Mouse (Mus musculus) kidney, adult 2 months (tissue): ENCODE measurements around the gene Il22ra1. TPM values are rescaled to one million over a fixed set of nuclear protein-coding genes. Genes with fewer than 3 reads are reported as not detected.

ENCODE experiments used
- DNase-seq: peaks from one replicate; pipeline ENCODE4 v3.0.0; 2021
- H3K27ac ChIP-seq: fragments of 200-500 bp; 2 replicates; pipeline ENCODE4 v1.5.1; 2012; ENCODE audit warnings: low read depth, low read length, control low read depth, inconsistent platforms; ENCODE audit not compliant: insufficient read depth
- H3K27me3 ChIP-seq: fragments of 200-500 bp; replicated peaks from 2 replicates; pipeline ENCODE4 v1.6.1; 2012; ENCODE audit warnings: mild to moderate bottlenecking, moderate library complexity, low read length, inconsistent platforms; ENCODE audit not compliant: control insufficient read depth, insufficient read depth
- H3K36me3 ChIP-seq: fragments of 200-500 bp; 2 replicates; pipeline ENCODE4 v1.6.1; 2012; ENCODE audit warnings: mild to moderate bottlenecking, moderate library complexity, low read length, inconsistent platforms; ENCODE audit not compliant: control insufficient read depth, insufficient read depth
- H3K4me1 ChIP-seq: fragments of 200-500 bp; 2 replicates; pipeline ENCODE4 v1.6.1; 2011; ENCODE audit warnings: low read length; ENCODE audit not compliant: control insufficient read depth, insufficient read depth
- H3K4me3 ChIP-seq: fragments of 200-500 bp; 2 replicates; pipeline ENCODE4 v1.5.1; 2011; ENCODE audit warnings: mild to moderate bottlenecking, low read depth, low read length, control low read depth; ENCODE audit not compliant: insufficient read depth
- CTCF ChIP-seq: fragments of 200-500 bp; conservative IDR thresholded peaks from 2 replicates; pipeline ENCODE4 v1.5.1; 2011; ENCODE audit warnings: low read depth, mild to moderate bottlenecking, control low read depth, low read length, moderate library complexity, mixed read lengths; ENCODE audit not compliant: insufficient read depth, insufficient read length
- POLR2A ChIP-seq: fragments of 200-500 bp; IDR thresholded peaks from one replicate; pipeline ENCODE4 v1.6.1; 2011; ENCODE audit warnings: low read depth, low read length, control low read depth
- WGBS: fragments of 180-500 bp; shearing (Covaris S2); methylation state at CpG from one replicate; pipeline ENCODE4 v1.1.7; 2018; 5-methylcytosine and 5-hydroxymethylcytosine counted together
- polyA plus RNA-seq: library from polyadenylated mRNA; depleted of rRNA; stranded (reverse); fragments of >200 nt; gene quantifications from 2 replicates; pipeline ENCODE4 v1.2.3, GENCODE M21; 2012

Gene Il22ra1
- polyA plus RNA-seq, 1 experiment, result 3.0 TPM

DNA sequence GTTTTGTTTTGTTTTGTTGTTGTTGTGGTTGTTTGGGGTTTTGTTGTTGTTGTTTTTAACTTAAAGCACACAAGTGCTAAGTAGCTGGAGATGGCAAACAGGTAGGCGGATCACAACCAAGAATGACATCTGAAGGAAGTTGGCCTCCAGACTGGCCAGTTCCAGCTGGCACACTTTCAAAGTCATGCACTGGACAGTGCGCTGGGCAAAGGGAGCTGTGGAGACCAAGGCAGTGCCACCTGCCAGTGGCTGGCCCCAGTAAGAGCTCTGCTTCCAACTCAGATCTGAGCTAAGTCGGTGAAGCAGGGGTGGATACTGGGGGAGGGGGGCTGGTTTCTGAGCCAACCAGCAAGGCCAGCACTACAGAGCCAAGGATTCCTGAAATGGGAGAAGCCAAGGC is 39.0 kb downstream of the Il22ra1 start:
- H3K27me3 ChIP-seq, result no peaks in the 10 kb centered on the region
- DNase-seq, result peak; percentile 84
- no peaks in the 10 kb centered on the region for H3K36me3 ChIP-seq
- 29% methylated on average over 3 of the region's 3 CpGs for WGBS
- TF ChIP-seq POLR2A (no peak), CTCF (no peak)
- H3K4me3 ChIP-seq, result no peak overlapping the region
- H3K4me1 ChIP-seq, result peaks cover under 1% of the 10 kb centered on the region; the same call in 1 of the 2 replicates
- H3K27ac ChIP-seq, result no peak overlapping the region

DNA sequence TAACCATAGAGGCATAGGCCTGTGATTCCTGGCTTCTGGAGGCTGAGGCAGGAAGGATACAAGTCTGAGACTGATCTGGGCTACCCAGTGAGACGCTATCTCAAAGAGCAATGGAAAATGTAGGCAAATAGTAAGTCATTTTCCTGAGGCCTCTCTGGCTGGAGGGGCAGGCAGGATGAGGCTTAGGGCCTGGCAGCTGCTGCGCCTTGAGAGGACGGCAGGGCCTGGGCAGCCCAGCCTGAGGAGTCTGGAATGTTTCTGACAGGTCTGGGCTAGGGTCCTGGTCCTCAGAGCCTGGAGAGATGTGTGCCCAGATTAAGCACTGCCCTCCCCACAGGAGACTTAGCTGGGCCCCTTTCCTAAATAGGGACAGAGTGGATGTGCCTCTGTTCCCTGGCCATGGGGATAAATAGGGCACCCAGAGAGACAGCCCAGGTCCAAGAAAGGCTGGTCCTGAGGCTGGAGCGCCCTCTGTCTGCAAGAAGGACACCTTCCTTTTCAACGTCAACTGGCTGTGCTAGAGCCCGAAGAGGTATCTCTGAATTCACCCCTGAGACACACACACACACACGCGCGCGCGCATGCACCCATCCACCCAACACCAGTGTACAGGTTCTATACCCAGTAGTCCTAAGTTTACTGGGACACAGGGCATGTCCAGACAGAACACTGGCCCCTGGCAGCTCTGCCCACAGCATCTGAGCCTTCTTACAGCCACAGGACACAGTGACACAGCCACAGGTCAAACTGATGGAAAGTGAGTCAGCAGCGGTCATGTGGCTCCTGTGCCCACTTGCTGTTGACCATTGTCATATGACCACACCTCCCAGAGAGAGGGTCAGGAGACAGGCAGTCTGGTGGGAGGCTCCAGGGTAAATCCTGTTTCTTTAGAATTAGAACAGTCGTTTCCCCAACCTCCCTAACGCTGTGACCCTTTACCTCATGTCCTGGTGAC is 40.9 kb downstream of the Il22ra1 start:
- H3K27me3 ChIP-seq, result no peaks in the 10 kb centered on the region
- H3K36me3 ChIP-seq, result no peaks in the 10 kb centered on the region
- peak; percentile 81 for TF ChIP-seq CTCF
- no peak for TF ChIP-seq POLR2A
- no peaks in the 10 kb centered on the region for H3K4me1 ChIP-seq
- H3K27ac ChIP-seq, result no peak overlapping the region
- H3K4me3 ChIP-seq, result no peak overlapping the region
- DNase-seq, result peak; percentile 55
- 67% methylated on average over 14 of the region's 14 CpGs for WGBS

DNA sequence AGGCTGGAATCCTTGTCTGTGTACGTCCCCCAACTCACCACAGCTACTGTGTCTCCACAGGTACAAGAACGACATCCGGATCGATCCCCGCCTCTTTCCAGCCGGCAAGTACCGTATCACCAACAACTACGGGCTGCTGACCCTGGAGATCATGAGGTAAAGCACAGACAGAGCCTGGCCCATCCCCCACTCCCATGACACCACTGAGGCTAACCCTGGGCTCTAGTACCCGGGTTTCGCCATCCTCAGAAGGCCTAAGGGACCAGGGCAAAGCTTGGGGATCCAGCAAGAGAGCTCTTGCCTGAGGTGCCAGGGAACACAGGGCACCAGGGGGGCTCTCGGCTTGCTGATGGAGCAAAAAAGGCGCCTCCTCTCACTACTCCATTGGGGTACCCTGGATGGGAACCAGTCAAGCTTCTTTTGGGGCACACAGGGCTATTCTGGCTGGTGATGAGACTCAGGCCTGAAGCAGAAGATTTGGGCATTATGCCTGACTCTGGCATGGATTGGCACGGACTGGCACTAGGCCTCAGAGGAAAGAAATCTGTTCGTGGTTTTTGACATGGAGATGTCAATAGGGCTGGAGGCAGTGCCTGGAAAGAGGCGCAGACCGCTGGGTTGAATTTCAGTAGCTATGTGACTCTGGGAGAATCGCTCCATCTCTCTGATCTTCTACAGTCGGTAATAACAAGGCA is 42.8 kb downstream of the Il22ra1 start:
- Histone ChIP-seq H3K4me3 (no peak overlapping the region), H3K36me3 (no peaks in the 10 kb centered on the region), H3K27me3 (no peaks in the 10 kb centered on the region), H3K4me1 (no peaks in the 10 kb centered on the region), H3K27ac (no peak overlapping the region)
- DNase-seq, result no peak
- WGBS, result 89% methylated on average over 18 of the region's 18 CpGs
- TF ChIP-seq POLR2A (no peak), CTCF (no peak)

DNA sequence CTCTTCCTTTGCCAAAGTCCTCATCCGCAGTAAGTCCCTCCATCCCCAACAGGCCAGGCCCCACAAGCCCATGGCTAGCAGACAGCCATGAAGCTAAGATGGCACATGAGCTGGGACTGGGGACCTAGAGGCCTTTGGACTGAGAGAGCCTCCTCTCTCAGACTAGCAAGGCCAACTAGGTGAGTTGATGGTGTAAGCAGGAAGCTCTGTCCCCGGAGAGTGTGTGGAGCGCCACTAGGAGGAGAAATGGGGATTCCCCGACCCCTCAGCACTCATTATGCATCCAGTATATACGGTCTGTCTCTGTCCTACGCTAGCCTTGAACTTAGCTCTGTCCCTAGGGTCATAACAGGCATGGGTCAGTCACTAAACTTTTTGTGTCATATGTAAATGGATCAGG is 43.6 kb downstream of the Il22ra1 start:
- H3K4me3 ChIP-seq, result no peak overlapping the region
- H3K4me1 ChIP-seq, result no peaks in the 10 kb centered on the region
- 82% methylated on average over 6 of the region's 6 CpGs for WGBS
- DNase-seq, result no peak
- TF ChIP-seq POLR2A, result no peak
- no peak for TF ChIP-seq CTCF
- H3K36me3 ChIP-seq, result no peaks in the 10 kb centered on the region
- H3K27me3 ChIP-seq, result no peaks in the 10 kb centered on the region
- H3K27ac ChIP-seq, result no peak overlapping the region

DNA sequence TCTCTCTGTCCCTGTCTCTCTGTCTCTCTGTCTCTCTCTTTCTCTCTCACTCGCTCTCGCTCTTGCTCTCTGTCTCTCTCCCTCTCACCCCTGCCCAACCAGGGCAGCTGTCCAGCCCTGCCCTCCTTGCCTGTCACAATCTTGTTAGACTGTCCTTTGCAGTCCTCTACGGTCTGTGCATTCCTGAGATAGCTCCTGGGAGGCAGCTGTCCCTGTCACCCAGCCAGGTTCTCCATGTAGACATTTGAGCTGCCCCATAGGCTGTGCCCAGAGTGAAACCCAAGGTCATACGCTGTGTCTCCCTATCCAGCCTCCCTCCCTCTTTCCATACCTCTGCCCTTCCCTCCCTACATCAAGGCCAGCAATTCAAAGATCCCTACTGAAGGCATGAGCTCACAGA is 44.7 kb downstream of the Il22ra1 start:
- TF ChIP-seq POLR2A (no peak), CTCF (no peak)
- no peak overlapping the region for H3K4me3 ChIP-seq
- no peaks in the 10 kb centered on the region for H3K36me3 ChIP-seq
- no peaks in the 10 kb centered on the region for H3K27me3 ChIP-seq
- 65% methylated on average over 4 of the region's 4 CpGs for WGBS
- DNase-seq, result no peak
- H3K4me1 ChIP-seq, result no peaks in the 10 kb centered on the region
- H3K27ac ChIP-seq, result no peak overlapping the region

DNA sequence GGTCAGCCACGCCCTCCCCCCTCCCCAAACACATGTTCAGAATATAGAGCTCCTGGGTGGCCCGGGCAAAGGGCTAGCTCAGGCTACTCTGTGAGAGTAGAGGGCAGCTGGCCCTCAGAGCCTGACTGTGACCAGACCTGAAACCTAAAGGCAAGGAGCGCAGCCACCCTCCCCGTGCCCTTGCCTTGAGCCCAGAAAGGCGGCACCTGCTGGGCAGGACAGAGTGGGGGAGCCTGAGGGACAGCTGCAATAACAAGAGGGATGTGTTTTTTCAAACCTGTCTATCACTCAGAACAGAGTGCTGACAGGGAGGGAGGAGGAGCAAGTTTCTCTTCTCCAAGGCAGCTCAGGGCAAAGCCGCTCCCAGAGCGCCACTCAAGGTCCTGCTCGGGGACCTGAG is 46.5 kb downstream of the Il22ra1 start:
- Histone ChIP-seq H3K27ac (no peak overlapping the region), H3K27me3 (no peaks in the 10 kb centered on the region), H3K4me3 (no peak overlapping the region), H3K36me3 (no peaks in the 10 kb centered on the region), H3K4me1 (no peaks in the 10 kb centered on the region)
- no peak for DNase-seq
- 76% methylated on average over 8 of the region's 8 CpGs for WGBS
- TF ChIP-seq POLR2A, result no peak
- no peak for TF ChIP-seq CTCF

DNA sequence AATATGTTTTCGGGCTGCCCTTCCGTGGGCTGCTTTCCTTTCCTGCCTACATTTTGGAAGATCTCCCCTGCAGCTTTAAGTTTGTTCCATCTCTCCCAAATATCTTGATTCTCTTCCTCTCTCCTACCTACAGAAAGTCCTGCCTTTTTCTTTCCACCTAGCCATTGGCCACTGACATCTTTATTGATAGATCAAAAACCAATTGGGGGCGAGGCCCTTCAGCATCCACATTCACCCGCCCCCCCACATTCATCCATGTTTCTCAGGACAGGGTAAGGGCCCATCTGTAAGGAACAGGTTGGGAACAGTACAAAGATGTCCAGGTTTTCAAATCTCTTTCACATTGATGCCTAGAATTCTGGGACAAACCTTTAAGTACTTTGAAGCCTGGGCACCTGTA is 48.9 kb downstream of the Il22ra1 start:
- TF ChIP-seq CTCF (no peak), POLR2A (no peak)
- Histone ChIP-seq H3K27me3 (no peaks in the 10 kb centered on the region), H3K4me3 (no peak overlapping the region), H3K27ac (no peak overlapping the region), H3K4me1 (no peaks in the 10 kb centered on the region), H3K36me3 (no peaks in the 10 kb centered on the region)
- DNase-seq, result no peak
- 93% methylated on average over 4 of the region's 4 CpGs for WGBS
